Mouse (Mus musculus): ENCODE results near the gene Zfp574. TPM values are rescaled to one million over a fixed set of nuclear protein-coding genes. Genes with fewer than 3 reads are reported as not detected.
"Not testable (repeated sequence)": the region's sequence is repeated elsewhere in the genome, so short reads cannot be mapped to it uniquely, and the experiment has no call there.

Gene Zfp574
- polyA plus RNA-seq, 1 experiment from 2014 or later = 38.3 TPM

DNA sequence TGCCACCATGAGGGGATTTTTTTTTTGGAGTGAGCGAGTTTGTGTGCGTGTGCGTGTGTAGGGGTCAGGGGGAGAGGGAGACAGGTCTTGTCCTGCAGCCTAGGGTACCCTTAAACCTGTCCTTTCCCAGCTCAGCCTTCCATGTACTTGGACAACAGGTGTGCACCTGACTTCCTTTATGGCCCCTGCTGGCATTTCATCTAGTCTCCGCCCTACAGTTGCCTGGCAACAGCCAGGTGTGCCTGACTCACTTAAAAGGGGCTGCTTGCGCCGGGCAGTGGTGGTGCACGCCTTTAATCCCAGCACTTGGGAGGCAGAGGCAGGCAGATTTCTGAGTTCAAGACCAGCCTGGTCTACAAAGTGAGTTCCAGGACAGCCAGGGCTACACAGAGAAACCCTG, 27.8 kb upstream of the Zfp574 start:
- not testable (repeated sequence) for H3K36me3 ChIP-seq (ENCODE audit: control insufficient read depth, insufficient read depth, low read length); DNase-seq (ENCODE audit: low spot score); H3K4me2 ChIP-seq (ENCODE audit: low read depth, low read length, severe bottlenecking); H3K27me3 ChIP-seq (ENCODE audit: control insufficient read depth, insufficient read depth, low read length); ATAC-seq (replicated peaks; ENCODE audit: low FRiP score); H3K4me3 ChIP-seq (ENCODE audit: low read depth, low read length); H3K9me3 ChIP-seq (ENCODE audit: control insufficient read depth, low read length); H3K4me1 ChIP-seq (replicated peaks; ENCODE audit: control insufficient read depth, insufficient read depth, low read length); H3K27ac ChIP-seq (ENCODE audit: low read depth, low read length); H3K9ac ChIP-seq (ENCODE audit: low read length)
- 89% methylated on average over 7 of the region's 7 CpGs for WGBS

DNA sequence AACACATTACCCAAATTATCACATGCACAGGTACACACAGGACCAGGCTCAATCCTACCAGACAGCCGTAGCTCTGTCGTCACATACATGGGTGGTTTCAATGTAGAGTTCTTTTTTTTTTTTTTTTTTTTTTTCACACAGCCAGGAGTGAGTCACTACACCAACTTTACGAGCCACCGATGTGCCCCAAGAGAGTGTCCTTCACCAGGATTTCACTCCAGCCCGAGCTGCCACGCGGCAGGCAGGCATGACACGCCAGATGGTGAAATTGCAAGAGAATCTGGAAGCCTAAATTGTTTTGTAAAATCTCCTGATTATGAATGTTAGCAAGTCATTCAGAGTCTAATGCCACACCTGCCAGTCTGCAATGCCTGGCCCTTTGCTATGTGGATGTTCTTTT, 25.0 kb upstream of the Zfp574 start:
- Histone ChIP-seq H3K36me3 (ENCODE audit: control insufficient read depth, insufficient read depth, low read length) (peaks cover 4% of the 10 kb centered on the region), H3K27ac (ENCODE audit: low read depth, low read length) (no peak overlapping the region), H3K4me1 (replicated peaks; ENCODE audit: control insufficient read depth, insufficient read depth, low read length) (no peaks in the 10 kb centered on the region), H3K27me3 (ENCODE audit: control insufficient read depth, insufficient read depth, low read length) (no peaks in the 10 kb centered on the region), H3K9ac (ENCODE audit: low read length) (no peak overlapping the region), H3K4me2 (ENCODE audit: low read depth, low read length, severe bottlenecking) (no peak overlapping the region), H3K4me3 (ENCODE audit: low read depth, low read length) (no peak overlapping the region), H3K9me3 (ENCODE audit: control insufficient read depth, low read length) (no peaks in the 10 kb centered on the region)
- no peak for ATAC-seq (replicated peaks; ENCODE audit: low FRiP score)
- DNase-seq (ENCODE audit: low spot score) = no peak
- 94% methylated on average over 8 of the region's 8 CpGs for WGBS

DNA sequence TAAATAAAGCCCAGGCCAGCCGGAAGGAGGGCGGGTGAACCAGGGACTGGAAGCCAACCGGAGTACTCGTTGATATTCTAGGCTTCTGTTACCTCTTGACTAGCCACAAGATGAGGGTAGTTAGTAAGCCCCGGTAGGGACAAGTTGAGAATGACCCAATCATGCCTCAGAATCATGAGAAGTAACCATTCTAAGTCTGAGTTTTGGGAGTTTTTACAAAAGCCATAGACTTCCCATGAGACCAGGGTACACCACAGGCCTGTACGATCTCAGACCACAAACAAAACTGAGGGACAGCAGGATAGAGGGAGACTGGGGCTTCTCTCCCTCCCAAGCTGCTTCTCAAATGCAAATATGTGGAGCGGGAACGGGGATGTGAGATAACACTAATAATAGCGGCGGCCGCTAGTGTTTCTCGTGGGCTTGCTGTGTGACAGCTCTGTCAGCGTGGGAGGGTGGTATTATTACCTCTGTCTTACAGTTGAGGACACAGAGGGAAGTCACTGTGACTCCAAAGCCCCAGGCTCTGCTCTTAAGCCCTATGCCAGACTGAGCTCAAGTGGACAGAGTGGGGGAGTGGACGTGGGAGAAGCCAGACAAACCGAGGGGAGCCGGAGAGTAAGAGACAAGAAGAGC, 23.0 kb upstream of the Zfp574 start:
- Histone ChIP-seq H3K4me1 (replicated peaks; ENCODE audit: control insufficient read depth, insufficient read depth, low read length) (no peaks in the 10 kb centered on the region), H3K4me3 (ENCODE audit: low read depth, low read length) (no peak overlapping the region), H3K27ac (ENCODE audit: low read depth, low read length) (no peak overlapping the region), H3K9me3 (ENCODE audit: control insufficient read depth, low read length) (no peaks in the 10 kb centered on the region), H3K27me3 (ENCODE audit: control insufficient read depth, insufficient read depth, low read length) (no peaks in the 10 kb centered on the region), H3K36me3 (ENCODE audit: control insufficient read depth, insufficient read depth, low read length) (peaks cover 4% of the 10 kb centered on the region), H3K4me2 (ENCODE audit: low read depth, low read length, severe bottlenecking) (no peak overlapping the region), H3K9ac (ENCODE audit: low read length) (no peak overlapping the region)
- ATAC-seq (replicated peaks; ENCODE audit: low FRiP score) = no peak
- 90% methylated on average over 16 of the region's 16 CpGs for WGBS
- DNase-seq (ENCODE audit: low spot score) = no peak

GRCm38 (mm10) chr7:25052587-25052986, 19.8 kb upstream of the Zfp574 start:
- Histone ChIP-seq H3K4me2 (ENCODE audit: low read depth, low read length, severe bottlenecking) (no peak overlapping the region), H3K4me3 (ENCODE audit: low read depth, low read length) (no peak overlapping the region), H3K27me3 (ENCODE audit: control insufficient read depth, insufficient read depth, low read length) (no peaks in the 10 kb centered on the region), H3K4me1 (replicated peaks; ENCODE audit: control insufficient read depth, insufficient read depth, low read length) (no peaks in the 10 kb centered on the region), H3K9me3 (ENCODE audit: control insufficient read depth, low read length) (no peaks in the 10 kb centered on the region; the same call in 1 of the 2 replicates), H3K9ac (ENCODE audit: low read length) (no peak overlapping the region), H3K36me3 (ENCODE audit: control insufficient read depth, insufficient read depth, low read length) (peaks cover 18% of the 10 kb centered on the region), H3K27ac (ENCODE audit: low read depth, low read length) (no peak overlapping the region)
- WGBS = 93% methylated on average over 3 of the region's 3 CpGs
- ATAC-seq (replicated peaks; ENCODE audit: low FRiP score) = no peak
- DNase-seq (ENCODE audit: low spot score) = no peak

DNA sequence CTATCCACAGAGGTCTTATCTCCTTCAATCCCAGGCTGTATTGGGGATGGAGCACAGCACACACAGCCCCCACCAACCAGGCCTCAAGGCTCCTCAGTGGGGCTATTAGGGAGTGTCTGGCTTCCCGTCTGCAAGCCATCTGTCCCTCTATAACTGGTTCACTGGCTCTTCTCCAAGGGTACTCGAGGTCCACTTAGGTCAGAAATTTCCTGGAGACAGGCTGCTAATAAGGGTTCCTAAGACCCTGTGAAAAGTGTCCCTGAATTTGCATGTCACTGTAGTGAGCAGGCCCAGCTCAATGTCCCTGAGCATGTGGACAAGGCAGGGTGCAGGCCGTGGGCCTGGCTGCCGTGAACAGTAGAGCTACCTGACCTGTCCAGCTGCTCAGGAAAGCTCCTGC, 15.4 kb upstream of the Zfp574 start:
- no peak for DNase-seq (ENCODE audit: low spot score)
- no peak overlapping the region for H3K27ac ChIP-seq (ENCODE audit: low read depth, low read length)
- no peak overlapping the region for H3K4me2 ChIP-seq (ENCODE audit: low read depth, low read length, severe bottlenecking)
- 86% methylated on average over 4 of the region's 4 CpGs for WGBS
- no peaks in the 10 kb centered on the region for H3K4me1 ChIP-seq (replicated peaks; ENCODE audit: control insufficient read depth, insufficient read depth, low read length)
- H3K9ac ChIP-seq (ENCODE audit: low read length) = no peak overlapping the region
- no peaks in the 10 kb centered on the region; the same call in 1 of the 2 replicates for H3K9me3 ChIP-seq (ENCODE audit: control insufficient read depth, low read length)
- no peak for ATAC-seq (replicated peaks; ENCODE audit: low FRiP score)
- H3K27me3 ChIP-seq (ENCODE audit: control insufficient read depth, insufficient read depth, low read length) = no peaks in the 10 kb centered on the region
- peaks cover 31% of the 10 kb centered on the region for H3K36me3 ChIP-seq (ENCODE audit: control insufficient read depth, insufficient read depth, low read length)
- no peak overlapping the region for H3K4me3 ChIP-seq (ENCODE audit: low read depth, low read length)

DNA sequence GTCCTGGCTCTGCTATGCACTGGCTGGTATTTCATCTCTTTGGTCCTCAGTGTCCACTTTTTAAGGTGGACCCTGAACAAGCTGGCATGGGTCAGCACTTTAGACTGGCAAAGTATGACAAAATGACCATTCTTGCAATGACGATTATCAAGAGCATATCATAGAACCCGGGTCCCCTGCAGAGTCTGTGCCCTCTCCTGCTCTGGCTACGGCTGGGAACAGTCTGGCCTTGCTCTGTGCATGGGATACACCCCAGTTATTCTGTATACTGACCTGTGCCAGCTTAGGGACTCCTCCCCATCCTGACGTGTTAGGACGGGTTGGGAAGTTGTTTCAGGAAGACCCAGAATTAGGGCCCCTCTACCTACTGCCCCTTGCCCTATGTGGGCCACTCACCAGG, 14.5 kb upstream of the Zfp574 start:
- no peaks in the 10 kb centered on the region for H3K27me3 ChIP-seq (ENCODE audit: control insufficient read depth, insufficient read depth, low read length)
- no peaks in the 10 kb centered on the region for H3K4me1 ChIP-seq (replicated peaks; ENCODE audit: control insufficient read depth, insufficient read depth, low read length)
- no peak overlapping the region for H3K4me2 ChIP-seq (ENCODE audit: low read depth, low read length, severe bottlenecking)
- H3K9me3 ChIP-seq (ENCODE audit: control insufficient read depth, low read length) = no peaks in the 10 kb centered on the region; the same call in 1 of the 2 replicates
- DNase-seq (ENCODE audit: low spot score) (no peak), ATAC-seq (replicated peaks; ENCODE audit: low FRiP score) (no peak)
- H3K27ac ChIP-seq (ENCODE audit: low read depth, low read length) = no peak overlapping the region
- no peak overlapping the region for H3K4me3 ChIP-seq (ENCODE audit: low read depth, low read length)
- no peak overlapping the region for H3K9ac ChIP-seq (ENCODE audit: low read length)
- 91% methylated on average over 5 of the region's 5 CpGs for WGBS
- peaks cover 33% of the 10 kb centered on the region for H3K36me3 ChIP-seq (ENCODE audit: control insufficient read depth, insufficient read depth, low read length)

DNA sequence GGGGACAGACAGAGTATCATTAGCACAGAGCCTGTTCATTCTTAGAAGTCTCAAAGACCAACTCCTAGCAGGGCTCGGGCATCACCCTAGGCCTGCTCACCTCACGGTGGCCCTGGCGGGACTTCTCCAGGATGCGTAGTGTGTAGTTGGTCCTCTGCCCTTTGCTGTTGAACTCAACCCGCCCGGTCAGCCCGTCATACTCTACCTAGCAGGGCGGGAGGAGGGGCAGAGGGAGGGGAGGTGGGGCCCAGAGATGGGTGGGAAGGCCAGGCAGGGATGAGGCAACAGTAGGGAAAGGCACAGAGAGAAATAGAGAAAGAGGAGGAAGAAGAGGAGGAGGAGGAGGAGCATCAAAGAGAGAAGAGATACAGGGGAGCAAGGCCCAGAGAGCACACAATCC, 14.0 kb upstream of the Zfp574 start:
- peaks cover 35% of the 10 kb centered on the region for H3K36me3 ChIP-seq (ENCODE audit: control insufficient read depth, insufficient read depth, low read length)
- no peak for ATAC-seq (replicated peaks; ENCODE audit: low FRiP score)
- H3K4me3 ChIP-seq (ENCODE audit: low read depth, low read length) = no peak overlapping the region
- H3K9ac ChIP-seq (ENCODE audit: low read length) = no peak overlapping the region
- no peak overlapping the region for H3K27ac ChIP-seq (ENCODE audit: low read depth, low read length)
- DNase-seq (ENCODE audit: low spot score) = no peak
- H3K4me1 ChIP-seq (replicated peaks; ENCODE audit: control insufficient read depth, insufficient read depth, low read length) = no peaks in the 10 kb centered on the region
- no peak overlapping the region for H3K4me2 ChIP-seq (ENCODE audit: low read depth, low read length, severe bottlenecking)
- H3K27me3 ChIP-seq (ENCODE audit: control insufficient read depth, insufficient read depth, low read length) = no peaks in the 10 kb centered on the region
- no peaks in the 10 kb centered on the region; the same call in 1 of the 2 replicates for H3K9me3 ChIP-seq (ENCODE audit: control insufficient read depth, low read length)
- 94% methylated on average over 8 of the region's 8 CpGs for WGBS

- no peak overlapping the region for H3K4me2 ChIP-seq (ENCODE audit: low read depth, low read length, severe bottlenecking)
- DNase-seq (ENCODE audit: low spot score) (no peak), ATAC-seq (replicated peaks; ENCODE audit: low FRiP score) (no peak)
- no peak overlapping the region for H3K9ac ChIP-seq (ENCODE audit: low read length)
- H3K27me3 ChIP-seq (ENCODE audit: control insufficient read depth, insufficient read depth, low read length) = no peaks in the 10 kb centered on the region
- peaks cover 35% of the 10 kb centered on the region for H3K36me3 ChIP-seq (ENCODE audit: control insufficient read depth, insufficient read depth, low read length)
- no peak overlapping the region for H3K27ac ChIP-seq (ENCODE audit: low read depth, low read length)
- no peaks in the 10 kb centered on the region for H3K4me1 ChIP-seq (replicated peaks; ENCODE audit: control insufficient read depth, insufficient read depth, low read length)
- H3K4me3 ChIP-seq (ENCODE audit: low read depth, low read length) = no peak overlapping the region
- H3K9me3 ChIP-seq (ENCODE audit: control insufficient read depth, low read length) = no peaks in the 10 kb centered on the region; the same call in 1 of the 2 replicates
- WGBS = 93% methylated on average over 14 of the region's 14 CpGs
Observed at GRCm38 (mm10) chr7:25058836-25059235, 13.5 kb upstream of the Zfp574 start.

DNA sequence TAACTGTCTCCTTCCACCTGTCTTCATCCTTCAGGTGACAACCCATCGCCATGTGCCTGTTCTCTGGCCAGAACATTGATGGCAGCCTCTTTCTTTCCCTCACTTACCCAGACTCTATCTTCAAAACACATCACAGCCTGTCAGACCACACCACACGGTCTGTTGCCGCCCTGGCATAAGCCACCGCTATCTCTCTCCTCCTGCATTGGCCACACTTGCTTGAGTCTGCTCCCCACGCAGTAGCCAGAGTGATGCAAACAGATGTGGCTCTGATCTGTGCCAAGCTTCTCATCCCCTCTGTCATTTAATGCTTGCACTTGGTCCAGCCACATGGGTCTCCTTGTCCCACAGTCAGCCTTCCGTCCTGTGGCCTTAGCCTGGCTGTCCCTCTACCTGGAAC, 9.0 kb upstream of the Zfp574 start:
- no peak for ATAC-seq (replicated peaks; ENCODE audit: low FRiP score)
- 91% methylated on average over 6 of the region's 6 CpGs for WGBS
- no peak overlapping the region for H3K4me3 ChIP-seq (ENCODE audit: low read depth, low read length)
- no peak overlapping the region for H3K27ac ChIP-seq (ENCODE audit: low read depth, low read length)
- no peaks in the 10 kb centered on the region for H3K9me3 ChIP-seq (ENCODE audit: control insufficient read depth, low read length)
- H3K36me3 ChIP-seq (ENCODE audit: control insufficient read depth, insufficient read depth, low read length) = peaks cover 26% of the 10 kb centered on the region
- no peaks in the 10 kb centered on the region for H3K27me3 ChIP-seq (ENCODE audit: control insufficient read depth, insufficient read depth, low read length)
- peaks cover under 1% of the 10 kb centered on the region for H3K4me1 ChIP-seq (replicated peaks; ENCODE audit: control insufficient read depth, insufficient read depth, low read length)
- no peak overlapping the region for H3K4me2 ChIP-seq (ENCODE audit: low read depth, low read length, severe bottlenecking)
- H3K9ac ChIP-seq (ENCODE audit: low read length) = no peak overlapping the region
- DNase-seq (ENCODE audit: low spot score) = no peak
